Mouse (Mus musculus) adrenal gland, adult 18-20 months (tissue): Measurements from ENCODE around the gene Acat3. TPM values are rescaled to one million over a fixed set of nuclear protein-coding genes. Genes with fewer than 3 reads are reported as not detected.
"Not testable (repeated sequence)": the region's sequence is repeated elsewhere in the genome, so short reads cannot be mapped to it uniquely, and the experiment has no call there.

Experiments used
- DNase-seq, 2 experiments: peaks; one replicate each; pipeline ENCODE4 v3.0.0; 2021 to 2022; ENCODE audit warnings: low spot score in 2 of 2
- total RNA-seq, 2 experiments: library from RNA; stranded (reverse); gene quantifications; 1 replicate in 1 of 2; 2 replicates in 1 of 2; pipeline ENCODE4 v1.2.3; 2021

Acat3 gene
- total RNA-seq, 2 experiments from 2014 or later = 0.86 to 1.4 TPM

DNA sequence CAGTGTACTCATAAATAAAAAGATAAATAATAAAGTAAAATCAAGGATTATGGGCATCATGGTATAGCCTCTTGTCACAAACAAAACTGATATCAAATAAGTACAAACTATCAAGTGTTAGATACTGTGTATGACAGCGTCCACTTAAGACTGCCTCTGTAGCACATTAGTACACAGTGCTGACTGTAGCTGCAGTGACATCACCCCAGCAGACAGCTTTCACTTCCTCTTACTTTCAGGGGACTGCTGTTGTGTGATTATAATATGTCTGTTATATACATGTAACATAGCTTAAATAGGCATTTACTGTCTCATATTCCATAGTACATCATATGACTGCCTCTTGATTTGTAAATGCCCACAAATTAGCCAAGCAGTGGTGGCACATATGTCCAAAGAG, 19.3 kb downstream of the Acat3 start:
- DNase-seq = no peak

DNA sequence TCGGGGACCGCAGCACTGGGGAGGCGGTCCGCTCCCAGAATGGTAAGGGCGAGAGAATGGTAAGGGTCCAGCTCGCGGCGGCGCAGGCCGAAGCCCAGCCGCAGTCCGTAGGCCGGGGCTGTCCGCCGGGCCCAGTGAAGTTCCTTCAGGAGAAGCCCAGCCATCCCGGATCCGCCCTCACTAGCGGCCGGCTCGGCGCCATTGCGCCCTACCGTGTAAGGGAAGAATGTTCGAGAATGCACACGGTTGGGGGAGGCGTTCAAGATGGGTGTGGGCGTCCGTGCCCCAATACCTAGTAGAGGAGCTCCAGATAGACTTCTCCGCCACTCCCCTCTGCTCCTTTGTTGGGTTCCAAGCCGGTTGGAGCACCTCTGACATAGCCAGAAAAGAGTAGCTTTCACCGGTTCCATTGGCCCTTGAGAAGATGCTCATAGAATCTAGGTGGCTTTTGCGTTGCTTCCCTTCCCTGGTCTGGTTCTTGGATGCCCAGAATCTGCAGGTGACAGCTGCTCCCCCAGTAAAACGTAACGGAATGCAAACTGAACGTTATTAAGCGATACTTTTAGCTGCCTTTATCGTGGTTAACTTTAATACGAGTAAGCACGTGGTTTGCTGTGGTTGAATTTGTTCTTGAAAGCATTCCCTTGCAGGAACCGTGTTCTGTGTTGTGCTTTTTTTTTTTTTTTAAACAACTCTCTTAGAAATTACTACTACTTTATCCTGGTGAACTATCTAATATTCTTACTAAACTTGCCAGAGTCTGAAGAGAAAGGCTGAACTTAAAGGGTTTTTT, 23.6 kb downstream of the Acat3 start:
- peak in 1 of 2 experiments; percentile 54 for DNase-seq

DNA sequence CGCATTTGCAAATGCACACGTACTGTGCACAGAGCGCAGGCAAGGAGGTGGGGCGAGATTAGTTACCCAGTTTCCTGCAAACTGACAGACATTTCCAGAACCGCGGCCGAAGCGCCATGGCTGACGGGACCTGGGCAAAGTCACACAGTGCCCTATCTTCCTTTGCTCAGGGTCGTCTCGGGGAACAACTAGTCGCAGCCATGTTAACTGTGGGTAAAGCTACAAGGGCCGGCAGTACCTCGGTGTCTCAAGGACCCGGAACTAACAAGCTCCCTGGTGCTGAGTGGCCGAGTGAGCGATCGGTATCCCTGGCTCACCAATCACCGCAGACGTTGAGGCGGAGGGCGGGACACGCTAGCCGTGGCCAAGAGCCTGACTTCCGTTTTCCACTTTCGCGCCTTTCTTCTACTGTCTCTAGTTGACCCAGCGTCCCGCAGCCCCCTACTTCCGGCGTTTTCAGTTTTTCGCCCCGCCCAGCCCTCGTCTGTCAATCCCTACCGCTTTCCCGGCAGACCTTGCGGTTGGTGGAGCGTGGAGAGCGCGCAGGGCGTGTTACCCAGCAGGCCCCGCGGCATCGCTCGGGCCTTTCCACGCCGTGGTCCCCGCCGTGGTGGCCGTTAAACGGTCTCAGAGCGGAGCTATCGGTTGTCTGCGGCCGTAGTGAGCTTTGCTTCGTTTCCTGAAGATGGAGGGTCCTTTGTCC, 24.4 kb downstream of the Acat3 start, which contains the start of gene Mrpl18:
Gene Mrpl18 (minus strand): TSS at position 465 of the 703 bp plus-strand sequence.
- DNase-seq = peak; percentile 92

DNA sequence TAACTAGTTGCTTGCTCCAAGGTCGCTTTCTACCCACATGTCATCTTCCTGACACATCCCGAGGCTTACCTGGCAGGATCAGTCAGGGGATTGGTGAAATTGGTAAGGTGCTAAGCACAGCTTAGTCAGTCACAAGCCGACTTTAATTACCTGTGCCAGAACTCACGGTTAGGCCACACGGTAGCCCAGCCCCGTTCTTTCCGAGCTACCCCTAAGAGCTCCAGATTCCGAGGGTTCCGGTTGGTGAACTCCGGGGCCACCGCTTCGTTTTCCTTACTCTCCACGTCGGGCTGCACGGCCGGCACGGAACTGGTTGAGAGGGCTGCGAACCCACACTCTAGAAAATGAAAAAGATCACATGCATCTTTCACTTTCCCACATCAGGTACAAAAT, 24.9 kb downstream of the Acat3 start, which contains the start of gene Tcp1:
Gene Tcp1 (plus strand): TSS at position 214 of the 393 bp plus-strand sequence.
- peak in 1 of 2 experiments; percentile 23 for DNase-seq

DNA sequence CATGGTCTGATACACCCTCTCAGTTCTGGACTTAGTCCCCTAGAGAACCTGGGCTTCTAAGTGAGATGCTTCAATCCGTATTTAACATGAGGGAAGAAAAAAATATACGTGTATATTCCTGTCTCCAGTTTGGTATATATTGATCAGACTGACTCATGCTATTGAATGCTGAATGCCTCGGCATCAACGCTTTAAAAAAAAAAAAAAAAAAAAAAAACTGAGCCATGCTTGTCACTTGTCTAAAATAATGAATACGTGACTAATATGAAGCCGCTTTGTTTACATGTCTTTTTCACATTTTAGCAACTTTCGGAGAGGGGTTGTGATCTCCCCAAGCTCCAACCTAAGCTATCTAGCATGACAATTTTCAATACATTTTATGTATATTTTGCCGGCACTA, 30.0 kb downstream of the Acat3 start:
- DNase-seq = no peak

DNA sequence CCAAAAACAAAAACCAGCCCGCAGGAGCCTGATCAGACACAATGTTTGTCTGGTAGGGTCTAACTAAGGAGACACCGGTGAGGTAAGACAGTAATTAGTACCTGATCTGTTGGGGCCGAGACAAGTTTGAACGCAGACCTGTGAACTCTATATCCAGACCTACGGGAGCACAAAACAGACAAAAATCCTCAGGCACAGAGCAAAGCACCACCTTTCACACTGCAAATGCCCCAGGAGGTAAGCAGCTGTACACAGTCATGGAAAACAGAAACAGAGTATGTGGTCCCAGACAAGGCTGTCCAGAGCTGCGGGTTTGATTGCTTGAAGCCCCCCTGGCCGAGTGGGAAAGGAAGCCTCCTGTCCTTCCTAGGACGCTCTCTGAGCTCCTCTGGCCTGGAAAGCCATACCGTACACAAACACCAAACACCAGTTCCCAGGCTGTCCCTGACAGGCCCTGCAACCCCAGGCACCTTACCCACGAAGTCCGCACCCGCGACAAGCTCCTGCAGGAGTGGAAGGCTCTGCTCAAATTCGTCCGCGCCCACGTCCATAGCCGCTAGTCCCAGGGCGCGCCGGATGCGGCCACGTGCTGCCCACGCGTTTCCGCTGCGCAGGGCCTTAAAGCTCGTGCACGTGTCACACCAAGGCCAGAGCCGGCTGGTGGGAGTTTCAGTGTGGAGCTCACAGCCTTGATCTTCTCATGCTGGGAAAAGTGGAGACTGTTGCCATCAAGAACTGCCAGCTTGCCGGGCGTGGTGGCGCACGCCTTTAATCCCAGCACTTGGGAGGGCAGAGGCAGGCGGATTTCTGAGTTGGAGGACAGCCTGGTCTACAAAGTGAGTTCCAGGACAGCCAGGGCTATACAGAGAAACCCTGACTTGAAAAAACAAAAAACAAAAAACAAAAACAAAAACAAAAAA, 30.8 kb downstream of the Acat3 start, which contains the start of gene Pnldc1:
Gene Pnldc1 (minus strand): TSS at position 870 of the 920 bp plus-strand sequence.
- DNase-seq = no peak

DNA sequence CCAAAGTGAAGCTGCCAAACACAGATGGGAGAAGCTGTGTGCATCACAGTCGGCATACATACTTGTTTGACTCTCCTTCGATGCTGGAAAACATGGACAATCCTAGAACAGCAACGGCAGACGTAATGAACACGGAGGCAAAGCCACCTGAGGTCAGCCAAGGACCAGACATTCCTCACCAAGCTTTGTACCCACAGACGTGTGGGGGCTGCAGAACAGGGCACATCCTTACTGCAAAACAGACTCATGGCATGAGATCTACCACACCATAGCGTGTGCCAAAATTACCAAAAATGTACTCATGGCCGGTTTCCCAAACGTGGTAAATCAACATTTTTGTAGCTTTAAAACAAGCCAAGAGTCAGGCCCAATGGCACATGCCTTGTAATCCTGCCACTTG, 34.0 kb downstream of the Acat3 start:
- DNase-seq = no peak

DNA sequence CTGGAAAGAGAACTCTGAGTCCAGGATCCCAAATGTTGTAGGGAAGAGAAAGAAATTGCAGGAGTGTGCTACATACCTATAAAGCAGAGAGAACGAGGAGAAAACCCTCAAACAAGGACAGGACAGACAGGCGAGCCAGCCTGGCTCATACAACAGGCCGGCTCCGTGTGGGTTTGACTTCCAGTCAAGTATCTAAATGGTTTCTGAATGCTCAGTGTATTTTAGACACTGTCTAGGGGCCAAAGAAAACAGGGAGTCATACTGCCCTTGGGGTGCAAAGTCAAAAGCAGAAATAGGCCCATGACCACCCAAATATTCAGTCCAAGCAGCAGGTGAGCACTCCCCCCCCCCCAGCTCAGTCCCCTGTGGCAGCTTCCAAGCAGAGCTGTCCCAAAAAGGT, 34.6 kb downstream of the Acat3 start:
- DNase-seq = no peak

DNA sequence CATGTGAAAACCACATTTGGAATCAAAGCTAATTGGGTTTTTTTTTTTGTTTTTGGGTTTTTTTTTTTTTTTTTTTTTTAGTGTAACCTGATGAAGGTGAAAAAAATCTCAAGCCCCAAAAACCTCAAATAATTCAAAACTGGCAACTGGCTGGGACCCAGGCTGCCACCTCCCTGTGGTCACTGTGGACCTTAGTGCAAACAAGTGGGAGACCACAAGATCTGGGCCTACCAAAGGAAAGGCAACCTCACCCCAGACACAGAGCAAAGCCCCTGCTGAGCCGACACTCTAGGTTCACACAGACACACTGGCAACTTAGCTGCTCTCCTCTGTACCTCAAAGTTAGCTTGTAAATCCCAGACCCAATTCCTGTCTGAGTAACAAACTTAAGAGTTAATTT, 36.1 kb downstream of the Acat3 start:
- no peak for DNase-seq

DNA sequence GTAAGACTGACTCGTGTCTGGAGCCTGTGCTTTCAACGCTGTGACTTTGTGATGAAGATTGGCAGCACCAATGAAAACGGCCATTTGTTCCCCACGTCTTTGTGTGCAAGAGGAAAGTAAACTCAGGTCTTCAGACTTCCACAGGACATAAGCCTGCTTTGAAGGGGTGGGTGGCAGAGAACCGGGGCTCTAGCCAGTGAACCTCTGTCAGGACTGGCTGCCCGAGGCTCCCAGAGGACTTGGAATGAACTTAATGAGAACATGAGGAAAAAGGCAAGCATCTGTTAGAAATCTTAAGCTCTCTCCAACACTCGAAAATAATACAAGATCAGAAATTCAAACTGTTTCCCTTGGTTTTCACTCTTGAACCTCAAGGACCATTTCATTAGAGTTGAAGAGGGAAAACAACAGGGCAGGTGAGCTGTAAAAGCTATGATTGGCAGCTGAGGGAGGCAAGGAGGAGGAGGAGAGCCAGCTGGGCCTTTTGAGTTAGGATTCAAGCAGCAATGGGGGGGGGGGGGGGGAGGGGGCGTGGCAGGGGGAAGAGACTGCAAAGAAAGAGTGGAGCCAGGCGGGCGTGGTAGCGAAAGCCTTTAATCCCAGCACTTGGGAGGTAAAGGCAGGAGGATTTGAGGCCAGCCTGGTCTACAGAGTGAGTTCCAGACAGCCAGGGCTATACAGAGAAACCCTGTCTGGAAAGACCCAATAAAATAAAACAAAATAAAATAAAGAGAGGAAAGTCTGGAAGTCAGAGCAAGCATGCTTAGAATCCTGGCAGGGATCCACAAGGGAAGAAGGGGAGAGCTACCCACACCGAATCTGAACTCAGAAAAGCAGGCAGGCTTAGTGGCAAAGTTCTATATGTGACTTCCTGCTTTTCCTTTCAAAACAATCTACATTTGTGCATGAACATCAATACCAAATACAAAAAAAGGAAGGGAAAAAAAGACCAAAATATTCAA, 36.7 kb downstream of the Acat3 start:
- DNase-seq = no peak

DNA sequence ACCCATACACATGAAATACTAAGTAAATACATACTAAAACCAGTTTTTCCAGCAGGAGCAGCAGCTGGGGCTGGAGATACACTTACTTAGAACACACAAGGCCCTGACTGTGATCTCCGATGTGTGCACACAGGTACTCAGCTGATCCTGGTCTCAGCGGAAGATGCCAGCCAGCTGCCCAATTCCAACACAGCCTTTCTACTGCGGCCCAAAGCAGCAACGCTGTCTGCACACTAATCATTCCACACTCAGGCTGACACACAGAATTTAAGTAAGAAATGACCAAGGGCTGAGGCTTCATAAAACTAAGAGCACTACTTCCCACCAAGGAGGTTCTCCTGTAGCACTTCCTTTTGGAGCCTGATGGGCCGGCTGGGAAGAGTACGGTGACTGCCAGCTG, 38.1 kb downstream of the Acat3 start:
- DNase-seq = no peak

DNA sequence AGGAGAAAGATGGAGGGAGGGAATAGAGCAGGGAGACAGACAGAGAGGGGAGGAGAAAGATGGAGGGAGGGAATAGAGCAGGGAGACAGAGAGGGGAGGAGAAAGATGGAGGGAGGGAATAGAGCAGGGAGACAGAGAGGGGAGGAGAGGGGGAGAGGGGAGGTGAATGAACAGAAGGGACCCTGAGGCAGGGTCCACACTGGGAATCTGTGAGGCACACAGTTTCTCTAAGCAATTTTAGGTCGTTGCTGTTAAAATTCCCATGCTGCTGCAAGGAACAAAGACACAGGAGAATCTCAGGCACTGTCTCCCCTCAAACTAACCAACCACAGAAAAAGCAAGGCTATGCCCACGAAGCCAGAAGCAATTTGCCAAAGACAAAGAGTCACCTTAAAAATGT, 41.8 kb downstream of the Acat3 start:
- DNase-seq = not testable (repeated sequence)

DNA sequence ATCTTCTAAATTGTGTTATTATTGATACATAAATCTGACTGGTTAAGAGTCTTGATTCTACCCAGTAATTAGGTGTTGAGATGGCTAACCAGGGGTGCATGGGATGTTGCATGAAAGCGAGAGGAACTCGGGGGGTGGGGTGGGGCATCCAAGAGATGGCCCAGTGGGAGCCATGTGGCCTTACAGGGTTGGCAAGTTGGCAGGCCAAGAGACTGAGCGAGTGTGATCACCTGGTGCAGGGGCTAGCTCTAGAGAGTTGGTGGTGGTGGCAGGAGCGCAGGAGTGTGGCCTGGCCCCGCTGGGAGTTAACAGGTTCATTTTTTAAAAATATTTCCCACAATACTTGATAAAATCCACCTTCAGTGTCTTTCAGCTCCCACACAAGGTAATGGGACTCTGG, 42.7 kb downstream of the Acat3 start:
- DNase-seq = no peak

DNA sequence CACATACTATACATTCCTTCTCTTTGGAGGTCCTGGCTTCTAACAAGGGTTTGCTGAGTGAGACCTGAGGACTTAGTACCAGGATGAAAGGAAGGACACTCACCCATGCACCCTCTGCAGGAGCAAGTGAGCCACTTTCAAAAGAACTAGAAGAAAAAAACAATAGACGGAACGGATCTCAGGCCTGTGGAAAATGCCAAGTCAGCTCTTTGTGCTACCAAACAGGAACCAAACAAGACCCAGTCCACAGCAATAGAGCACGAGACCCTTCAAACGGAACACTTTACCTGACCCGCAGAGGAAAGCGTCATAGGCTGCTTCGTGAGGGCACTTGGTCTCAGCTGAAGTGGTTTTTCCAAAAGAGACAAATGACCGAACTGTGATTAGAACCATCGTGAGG, 48.4 kb downstream of the Acat3 start:
- no peak for DNase-seq

DNA sequence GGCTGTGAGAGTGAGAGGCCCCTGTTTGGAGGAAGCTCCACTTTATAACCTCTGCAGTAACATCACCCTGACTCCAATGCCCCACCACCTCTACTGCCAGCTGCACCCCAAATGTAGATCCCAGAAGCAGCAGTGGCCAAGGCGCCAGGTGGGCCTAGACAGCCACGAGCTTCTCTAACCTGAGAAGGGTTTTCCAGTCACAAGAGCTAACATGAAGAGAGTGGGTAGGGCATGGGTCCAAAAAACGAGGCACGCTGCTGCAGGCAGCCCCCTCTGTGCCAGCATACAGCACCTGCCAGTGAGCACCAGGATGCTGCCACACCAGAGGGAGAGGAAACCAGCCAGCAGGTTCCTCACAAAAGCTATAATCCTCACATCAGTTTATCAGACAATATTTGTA, 49.3 kb downstream of the Acat3 start:
- DNase-seq = no peak

DNA sequence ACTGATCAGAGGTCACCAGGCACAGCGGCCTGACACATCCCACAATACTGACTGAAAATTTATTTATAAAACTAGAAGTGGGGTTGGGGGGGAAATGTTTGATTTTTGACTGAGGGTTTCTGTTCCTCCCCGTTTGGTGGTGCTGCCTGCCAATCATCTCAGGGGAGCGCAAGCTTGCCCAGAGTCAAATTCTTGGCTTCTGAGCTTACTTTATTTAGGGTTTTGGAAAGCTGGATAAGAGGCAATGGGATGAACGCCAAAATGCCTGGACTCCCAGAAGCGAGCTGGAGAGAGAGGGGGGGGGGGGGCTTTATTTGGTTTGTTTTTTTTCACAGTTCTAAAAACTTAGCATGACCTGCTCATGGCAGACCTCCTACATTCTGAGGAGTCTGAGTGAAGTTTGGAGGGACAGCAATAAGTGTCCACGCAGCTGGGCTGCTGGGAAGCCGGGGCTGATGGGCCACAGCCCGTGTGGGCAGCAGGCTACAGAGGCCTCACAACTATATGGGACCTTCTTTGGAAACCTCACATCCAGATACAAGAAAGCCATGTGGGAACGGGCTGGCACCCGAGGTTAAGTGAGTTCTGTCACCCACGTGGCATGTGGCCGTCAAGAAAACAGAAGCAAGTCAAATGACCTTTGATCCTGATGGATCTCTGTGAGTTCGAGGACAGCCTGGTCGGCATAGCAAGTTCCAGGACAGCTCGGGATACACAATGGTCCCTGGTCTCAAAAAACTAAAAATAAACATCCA, 53.2 kb downstream of the Acat3 start:
- DNase-seq = no peak

DNA sequence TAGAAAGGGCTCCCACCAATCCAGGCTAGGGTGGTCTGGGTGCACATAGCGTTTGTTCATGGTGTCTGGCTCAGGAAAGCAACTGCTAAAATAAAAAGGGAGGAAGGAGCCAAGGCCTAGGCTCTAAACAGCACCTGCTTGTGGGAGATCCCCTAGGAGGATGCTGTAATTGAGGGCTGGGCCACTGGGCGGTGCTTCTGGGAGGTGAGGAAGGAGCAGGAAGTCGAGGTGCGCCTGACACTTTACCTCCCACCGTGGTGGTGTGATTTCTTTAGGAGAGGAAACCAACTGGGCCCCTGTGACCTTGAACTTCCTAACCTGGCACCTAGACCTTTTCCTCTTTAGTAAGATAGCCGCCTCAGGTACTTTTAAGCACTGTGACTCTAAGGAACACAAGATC, 53.8 kb downstream of the Acat3 start:
- no peak for DNase-seq

DNA sequence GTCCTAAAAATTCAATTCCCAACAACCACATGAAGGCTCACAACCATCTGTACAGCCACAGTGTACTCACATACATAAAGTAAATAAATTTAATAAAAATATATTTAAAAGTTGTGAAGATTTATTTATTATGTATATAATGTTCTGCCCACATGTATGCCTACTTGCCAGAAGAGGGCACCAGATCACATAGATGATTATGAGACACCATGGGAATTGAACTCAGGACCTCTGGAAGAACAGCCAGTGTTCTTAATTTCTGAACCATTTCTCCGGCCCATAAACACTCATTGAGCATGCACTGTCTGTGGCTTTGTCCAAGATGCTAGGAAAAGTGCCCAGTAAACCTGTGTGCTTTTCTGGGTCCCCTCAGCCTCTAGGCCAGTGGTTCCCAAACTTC, 59.2 kb downstream of the Acat3 start:
- DNase-seq = no peak

DNA sequence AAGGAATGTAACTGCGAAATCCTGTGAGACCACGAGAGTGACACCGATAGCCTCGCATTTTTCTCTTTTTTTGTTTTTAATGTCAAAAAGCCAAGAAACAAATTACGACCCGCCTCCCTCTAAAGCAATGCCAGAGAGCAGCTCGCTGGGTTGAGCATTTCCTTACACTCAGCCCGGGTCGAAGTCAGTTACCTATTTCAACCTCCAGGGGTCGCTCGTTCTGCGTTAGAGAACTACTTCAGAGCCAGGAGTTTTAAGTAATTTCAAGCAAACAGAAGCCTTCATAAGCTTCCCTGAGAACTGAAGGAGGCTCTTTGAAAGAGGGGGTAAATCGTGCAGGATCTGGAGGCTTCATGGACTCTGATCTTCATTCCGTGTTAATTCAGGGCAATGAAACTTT, 60.2 kb downstream of the Acat3 start:
- DNase-seq = peak; percentile 73 to 74
